Mouse (Mus musculus): Measurements from ENCODE around the gene Cdip1.

- peak; percentile 82 for TF ChIP-seq CTCF (IDR thresholded peaks at IDR 0.05)
- TF ChIP-seq EP300 (IDR thresholded peaks at IDR 0.05; ENCODE audit: insufficient read depth, low read depth, low read length), result no peak
- no peak for TF ChIP-seq POLR2A (IDR thresholded peaks at IDR 0.05; ENCODE audit: insufficient read depth, low read depth, low read length)
Observed at GRCm38 (mm10) chr16:4791332-4791731, 1.2 kb upstream of the Cdip1 start.
